Mouse (Mus musculus) forebrain, embryonic 15.5 days (tissue): ENCODE measurements around the gene Cers2. TPM values are rescaled to one million over a fixed set of nuclear protein-coding genes. Genes with fewer than 3 reads are reported as not detected.

Experiments used
- ATAC-seq: fragments of 200-750 bp; cut with Nextera tagmentation; replicated peaks from 2 replicates; pipeline ENCODE4 v1.8.0; 2017; ENCODE audit warnings: mild to moderate bottlenecking, moderate TSS enrichment, moderate library complexity
- H3K27ac ChIP-seq: fragments of 300-500 bp; sonication (generic); replicated peaks from 2 replicates; pipeline ENCODE4 v1.5.1; 2015; ENCODE audit warnings: mild to moderate bottlenecking, inconsistent platforms
- H3K27me3 ChIP-seq: fragments of 300-500 bp; sonication (generic); 2 replicates; pipeline ENCODE4 v1.6.1; 2015; ENCODE audit warnings: inconsistent platforms
- H3K36me3 ChIP-seq: fragments of 300-500 bp; sonication (generic); 2 replicates; pipeline ENCODE4 v1.6.1; 2015; ENCODE audit warnings: mild to moderate bottlenecking, inconsistent platforms
- H3K4me1 ChIP-seq: fragments of 300-500 bp; sonication (generic); 2 replicates; pipeline ENCODE4 v1.6.1; 2015; ENCODE audit warnings: inconsistent platforms
- H3K4me2 ChIP-seq: fragments of 300-500 bp; sonication (generic); replicated peaks from 2 replicates; pipeline ENCODE4 v1.6.1; 2015; ENCODE audit warnings: mild to moderate bottlenecking, inconsistent platforms
- H3K4me3 ChIP-seq: fragments of 300-500 bp; sonication (generic); 2 replicates; pipeline ENCODE4 v1.5.1; 2015; ENCODE audit warnings: mild to moderate bottlenecking, inconsistent platforms
- H3K9ac ChIP-seq: fragments of 300-500 bp; sonication (generic); replicated peaks from 2 replicates; pipeline ENCODE4 v1.6.1; 2015; ENCODE audit warnings: mild to moderate bottlenecking, inconsistent platforms
- H3K9me3 ChIP-seq: fragments of 300-500 bp; sonication (generic); 2 replicates; pipeline ENCODE4 v1.6.1; 2016; ENCODE audit warnings: inconsistent platforms
- WGBS: fragments of 180-500 bp; shearing (Covaris S2); methylation state at CpG from one replicate; pipeline ENCODE4 v1.1.7; 2015; ENCODE audit warnings: mixed read lengths; 5-methylcytosine and 5-hydroxymethylcytosine counted together
- polyA plus RNA-seq: library from polyadenylated mRNA; unstranded; fragments of >200 nt; fragmentation: Nextera tagmentation; extraction: Ambion mirVana; gene quantifications from 2 replicates; pipeline ENCODE4 v1.2.1, GENCODE M21; 2015

Cers2 gene
- polyA plus RNA-seq, 1 experiment from 2014 or later: 96.7 TPM

GRCm38 (mm10) chr3:95292899-95293298 lies 21.7 kb upstream of the Cers2 start:
- Histone ChIP-seq H3K4me2 (no peak overlapping the region), H3K36me3 (peaks cover 46% of the 10 kb centered on the region), H3K9ac (no peak overlapping the region), H3K4me1 (no peaks in the 10 kb centered on the region), H3K27me3 (no peaks in the 10 kb centered on the region), H3K9me3 (no peaks in the 10 kb centered on the region), H3K27ac (no peak overlapping the region), H3K4me3 (no peak overlapping the region)
- WGBS: 93% methylated on average over 2 of the region's 2 CpGs
- no peak for ATAC-seq

GRCm38 (mm10) chr3:95293537-95293936 lies 21.1 kb upstream of the Cers2 start:
- Histone ChIP-seq H3K4me2 (no peak overlapping the region), H3K27ac (no peak overlapping the region), H3K36me3 (peaks cover 43% of the 10 kb centered on the region), H3K27me3 (no peaks in the 10 kb centered on the region), H3K4me1 (no peaks in the 10 kb centered on the region), H3K4me3 (no peak overlapping the region), H3K9me3 (no peaks in the 10 kb centered on the region), H3K9ac (no peak overlapping the region)
- WGBS: 87% methylated on average over 11 of the region's 11 CpGs
- no peak for ATAC-seq

- Histone ChIP-seq H3K9ac (no peak overlapping the region), H3K9me3 (no peaks in the 10 kb centered on the region), H3K4me2 (no peak overlapping the region), H3K36me3 (peaks cover 43% of the 10 kb centered on the region), H3K4me3 (no peak overlapping the region), H3K27me3 (no peaks in the 10 kb centered on the region), H3K27ac (no peak overlapping the region), H3K4me1 (no peaks in the 10 kb centered on the region)
- ATAC-seq: no peak
- WGBS: 93% methylated on average over 7 of the region's 7 CpGs
These were observed 20.3 kb upstream of the Cers2 start for GRCm38 (mm10) chr3:95294316-95294715.

DNA sequence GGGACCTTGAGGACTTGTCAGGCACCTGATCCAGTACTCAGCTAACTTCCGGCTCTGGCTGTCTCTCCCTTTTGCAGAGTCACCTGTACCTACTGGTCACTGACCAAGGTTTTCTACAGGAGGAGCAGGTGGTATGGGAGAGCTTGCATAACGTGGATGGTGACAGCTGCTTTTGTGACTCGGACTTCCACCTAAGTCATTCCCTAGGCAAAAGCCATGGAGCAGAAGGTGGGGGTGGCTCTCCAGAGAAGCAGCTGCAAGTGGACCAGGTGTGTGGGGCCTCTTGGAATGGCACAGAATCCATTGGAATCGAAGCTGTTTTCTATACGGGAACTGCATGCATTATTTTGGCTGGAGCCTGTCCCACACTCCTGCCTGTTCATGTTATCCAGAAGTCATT lies 19.9 kb upstream of the Cers2 start:
- Histone ChIP-seq H3K4me3 (no peak overlapping the region), H3K36me3 (peaks cover 43% of the 10 kb centered on the region), H3K9me3 (no peaks in the 10 kb centered on the region), H3K27ac (no peak overlapping the region), H3K27me3 (no peaks in the 10 kb centered on the region), H3K4me2 (no peak overlapping the region), H3K4me1 (no peaks in the 10 kb centered on the region), H3K9ac (no peak overlapping the region)
- 88% methylated on average over 5 of the region's 5 CpGs for WGBS
- ATAC-seq: no peak

- Histone ChIP-seq H3K27ac (no peak overlapping the region), H3K9me3 (no peaks in the 10 kb centered on the region), H3K4me2 (no peak overlapping the region), H3K36me3 (peaks cover 39% of the 10 kb centered on the region), H3K27me3 (no peaks in the 10 kb centered on the region), H3K9ac (no peak overlapping the region), H3K4me3 (no peak overlapping the region), H3K4me1 (no peaks in the 10 kb centered on the region)
- no peak for ATAC-seq
- 88% methylated on average over 11 of the region's 11 CpGs for WGBS
These were observed 19.1 kb upstream of the Cers2 start for GRCm38 (mm10) chr3:95295321-95296102.

- H3K36me3 ChIP-seq: peaks cover 38% of the 10 kb centered on the region
- H3K4me1 ChIP-seq: no peaks in the 10 kb centered on the region
- H3K9ac ChIP-seq: no peak overlapping the region
- no peaks in the 10 kb centered on the region for H3K27me3 ChIP-seq
- H3K27ac ChIP-seq: no peak overlapping the region
- no peak for ATAC-seq
- no peak overlapping the region for H3K4me3 ChIP-seq
- H3K9me3 ChIP-seq: no peaks in the 10 kb centered on the region
- 9% methylated on average over 5 of the region's 5 CpGs for WGBS
- H3K4me2 ChIP-seq: no peak overlapping the region
These were observed 18.5 kb upstream of the Cers2 start for GRCm38 (mm10) chr3:95296103-95296469.

DNA sequence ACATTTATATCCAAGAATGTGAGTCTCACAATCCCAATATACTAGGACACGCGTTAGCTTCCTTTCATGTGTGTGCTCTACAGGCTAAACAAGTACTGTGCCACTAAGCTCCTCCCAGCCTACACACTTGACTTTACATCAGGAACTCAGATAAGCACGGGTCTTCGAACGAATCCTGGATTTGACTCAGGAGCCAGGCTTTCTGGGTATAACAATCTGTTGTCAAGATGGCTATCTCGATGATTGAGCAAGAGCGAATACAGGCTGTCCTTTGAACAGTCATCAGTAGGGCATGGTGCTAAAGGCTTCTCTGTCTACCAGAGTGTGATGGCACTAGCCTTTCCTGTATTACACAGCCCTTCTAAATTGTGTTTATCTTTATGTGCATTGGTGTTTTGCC lies 16.6 kb upstream of the Cers2 start:
- Histone ChIP-seq H3K4me3 (no peak overlapping the region), H3K27ac (no peak overlapping the region), H3K36me3 (peaks cover 23% of the 10 kb centered on the region), H3K9ac (no peak overlapping the region), H3K9me3 (no peaks in the 10 kb centered on the region), H3K4me2 (no peak overlapping the region), H3K4me1 (no peaks in the 10 kb centered on the region), H3K27me3 (no peaks in the 10 kb centered on the region)
- WGBS: 94% methylated on average over 7 of the region's 7 CpGs
- no peak for ATAC-seq

DNA sequence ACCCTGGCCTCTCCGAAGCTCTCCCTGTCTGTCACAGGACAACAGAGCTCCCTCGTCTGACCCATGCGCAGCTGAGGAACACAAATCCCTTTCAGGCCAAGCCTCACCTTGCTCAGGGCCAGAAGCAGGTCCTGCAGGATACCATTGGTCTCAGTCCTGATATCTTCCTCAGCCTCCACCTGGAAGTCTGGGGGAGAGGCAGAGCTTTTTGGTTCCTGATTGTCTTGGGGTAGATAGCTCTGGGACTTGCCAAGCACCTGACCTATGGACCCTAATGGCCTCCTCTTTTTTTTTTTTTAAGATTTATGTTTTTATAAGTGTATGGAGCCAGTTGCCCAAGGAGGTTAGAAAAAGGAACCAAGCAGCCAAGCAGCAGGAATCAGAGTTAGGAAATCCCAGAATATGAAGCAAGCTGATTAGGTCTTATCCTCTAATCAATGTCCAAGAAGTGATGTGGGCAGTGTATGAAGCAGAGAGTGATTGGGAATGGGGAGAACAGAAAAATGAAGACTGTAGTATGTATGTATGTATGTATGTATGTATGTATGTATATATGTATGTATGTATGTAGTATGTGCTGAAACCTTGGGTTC lies 13.3 kb upstream of the Cers2 start:
- no peaks in the 10 kb centered on the region for H3K9me3 ChIP-seq
- 89% methylated on average over 3 of the region's 3 CpGs for WGBS
- no peak overlapping the region for H3K27ac ChIP-seq
- no peak overlapping the region for H3K4me3 ChIP-seq
- H3K4me1 ChIP-seq: no peaks in the 10 kb centered on the region
- H3K36me3 ChIP-seq: no peaks in the 10 kb centered on the region; the same call in 1 of the 2 replicates
- no peak overlapping the region for H3K9ac ChIP-seq
- ATAC-seq: no peak
- no peak overlapping the region for H3K4me2 ChIP-seq
- no peaks in the 10 kb centered on the region for H3K27me3 ChIP-seq

DNA sequence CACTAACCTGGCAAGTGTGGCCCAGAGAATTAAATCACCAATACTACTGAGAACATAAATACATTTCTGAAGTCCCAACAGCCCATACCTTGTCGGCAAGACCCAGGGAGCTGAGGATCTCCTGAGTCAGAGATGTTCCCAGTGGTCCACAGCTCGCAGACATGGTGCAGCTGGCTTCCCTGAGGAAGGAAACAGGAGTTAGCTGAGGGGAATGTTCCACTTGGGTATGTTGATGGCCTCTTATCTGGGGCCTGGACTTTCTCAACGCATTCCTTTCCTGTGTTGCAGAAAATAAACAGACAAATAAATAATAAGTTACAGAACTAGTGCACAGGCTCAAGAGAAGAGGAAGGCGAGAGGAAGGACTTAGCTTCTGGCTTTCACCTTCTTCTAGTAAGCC lies 8.3 kb upstream of the Cers2 start:
- H3K36me3 ChIP-seq: no peaks in the 10 kb centered on the region
- no peak for ATAC-seq
- no peaks in the 10 kb centered on the region for H3K4me1 ChIP-seq
- no peak overlapping the region for H3K27ac ChIP-seq
- H3K9me3 ChIP-seq: no peaks in the 10 kb centered on the region
- WGBS: 92% methylated on average over 4 of the region's 4 CpGs
- H3K27me3 ChIP-seq: no peaks in the 10 kb centered on the region
- H3K9ac ChIP-seq: no peak overlapping the region
- H3K4me2 ChIP-seq: no peak overlapping the region
- no peak overlapping the region for H3K4me3 ChIP-seq

DNA sequence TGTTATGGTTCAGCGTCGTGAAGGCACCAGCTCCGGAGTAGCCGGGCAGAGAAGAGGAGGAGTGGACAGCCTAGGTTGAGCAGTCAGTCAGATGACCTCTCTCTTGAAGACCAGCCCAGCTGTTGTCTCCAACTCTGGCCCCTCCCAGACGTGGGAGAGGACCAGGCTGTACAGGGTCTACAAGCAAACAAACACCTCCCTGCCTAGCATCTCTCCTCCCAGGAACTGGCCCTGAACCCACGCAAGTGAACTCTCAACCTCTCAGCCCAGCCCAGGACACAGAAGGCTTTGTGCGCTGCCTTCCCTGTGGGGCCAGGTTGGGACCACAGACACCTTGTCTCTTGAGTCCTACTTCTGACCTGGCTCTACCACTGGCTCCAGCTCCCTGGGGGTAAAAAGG lies 7.5 kb upstream of the Cers2 start, which contains the start of gene Anxa9:
Gene Anxa9, minus strand, starts transcription at position 77 of the 400 bp plus-strand sequence.
- no peak within 1 kb of the TSS for H3K4me2 ChIP-seq
- H3K9ac ChIP-seq: no peak within 1 kb of the TSS
- no peaks in the 10 kb centered on the region for H3K27me3 ChIP-seq
- H3K36me3 ChIP-seq: no peaks in the 10 kb centered on the region
- no peaks in the 10 kb centered on the region for H3K9me3 ChIP-seq
- H3K4me1 ChIP-seq: no peaks in the 10 kb centered on the region
- H3K27ac ChIP-seq: no peak within 1 kb of the TSS
- 77% methylated on average over 7 of the region's 7 CpGs for WGBS
- no peak within 1 kb of the TSS for H3K4me3 ChIP-seq
- ATAC-seq: no peak

DNA sequence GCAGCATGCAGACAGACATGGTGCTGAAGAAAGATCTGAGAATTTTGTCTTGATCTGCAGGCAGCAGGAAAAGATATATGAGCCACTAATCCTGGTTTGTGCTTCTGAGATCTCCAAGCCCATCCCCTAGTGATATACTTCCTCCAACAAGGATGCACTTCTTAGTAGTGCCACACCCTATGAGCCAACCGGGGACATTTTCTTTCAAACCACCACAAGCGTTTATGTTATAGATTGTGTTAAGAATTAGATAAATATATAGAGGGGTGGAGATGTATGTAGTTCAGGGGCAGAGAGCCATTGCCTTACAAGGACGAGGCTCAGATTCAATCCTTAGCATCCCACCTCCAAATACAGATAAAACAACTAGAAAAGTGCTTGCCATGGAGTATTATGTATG lies 4.1 kb upstream of the Cers2 start:
- Histone ChIP-seq H3K9me3 (no peaks in the 10 kb centered on the region), H3K27ac (no peak overlapping the region), H3K4me3 (no peak overlapping the region), H3K4me2 (no peak overlapping the region), H3K27me3 (no peaks in the 10 kb centered on the region), H3K36me3 (no peaks in the 10 kb centered on the region), H3K9ac (no peak overlapping the region), H3K4me1 (peaks cover 6% of the 10 kb centered on the region)
- no peak for ATAC-seq
- WGBS: 67% methylated on average over 3 of the region's 3 CpGs

- Histone ChIP-seq H3K9ac (no peak overlapping the region), H3K4me1 (peaks cover 13% of the 10 kb centered on the region), H3K27ac (no peak overlapping the region), H3K36me3 (no peaks in the 10 kb centered on the region), H3K4me2 (no peak overlapping the region), H3K27me3 (no peaks in the 10 kb centered on the region), H3K4me3 (no peak overlapping the region), H3K9me3 (no peaks in the 10 kb centered on the region)
- no peak for ATAC-seq
- WGBS: 65% methylated on average over 9 of the region's 9 CpGs
These were observed 3.4 kb upstream of the Cers2 start for GRCm38 (mm10) chr3:95310968-95311882.
